Mouse (Mus musculus) kidney, postnatal 0 days (tissue): Measurements from ENCODE around the gene BC005537. TPM values are rescaled to one million over a fixed set of nuclear protein-coding genes. Genes with fewer than 3 reads are reported as not detected.
A peak's percentile ranks its signal among the peaks of the same experiment; 100 is the strongest.

Source experiments
- ATAC-seq: fragments of 200-750 bp; cut with Nextera tagmentation; replicated peaks from 2 replicates; pipeline ENCODE4 v1.8.0; 2017; ENCODE audit warnings: low read depth, moderate number of reproducible peaks, moderate TSS enrichment, moderate library complexity; ENCODE audit not compliant: low FRiP score
- DNase-seq: peaks from one replicate; pipeline ENCODE4 v3.0.0-alpha.2; 2016; ENCODE audit warnings: low spot score
- H3K27ac ChIP-seq: fragments of 300-500 bp; sonication (generic); 2 replicates; pipeline ENCODE4 v1.5.1; 2014; ENCODE audit warnings: mild to moderate bottlenecking
- H3K27me3 ChIP-seq: fragments of 300-500 bp; sonication (generic); 2 replicates; pipeline ENCODE4 v1.6.1; 2014; ENCODE audit warnings: low read length, mixed read lengths; ENCODE audit not compliant: insufficient read depth
- H3K36me3 ChIP-seq: fragments of 300-500 bp; sonication (generic); 2 replicates; pipeline ENCODE4 v1.6.1; 2014; ENCODE audit warnings: low read length, mixed read lengths; ENCODE audit not compliant: insufficient read depth
- H3K4me1 ChIP-seq: fragments of 300-500 bp; sonication (generic); replicated peaks from 2 replicates; pipeline ENCODE4 v1.6.1; 2014; ENCODE audit warnings: antibody characterized with exemption, low read length, mixed read lengths; ENCODE audit not compliant: insufficient read depth
- H3K4me2 ChIP-seq: fragments of 300-500 bp; sonication (generic); 2 replicates; pipeline ENCODE4 v1.6.1; 2014; ENCODE audit warnings: mild to moderate bottlenecking, low read length, moderate library complexity, mixed read lengths
- H3K4me3 ChIP-seq: fragments of 300-500 bp; sonication (generic); replicated peaks from 2 replicates; pipeline ENCODE4 v1.5.1; 2014; ENCODE audit warnings: low read depth, low read length
- H3K9ac ChIP-seq: fragments of 300-500 bp; sonication (generic); 2 replicates; pipeline ENCODE4 v1.6.1; 2014; ENCODE audit warnings: low read depth, low read length
- H3K9me3 ChIP-seq: fragments of 300-500 bp; sonication (generic); replicated peaks from 2 replicates; pipeline ENCODE4 v1.6.1; 2016; ENCODE audit warnings: low read length, inconsistent platforms, mixed read lengths
- CTCF ChIP-seq: IDR thresholded peaks from 2 replicates; pipeline ENCODE4 v1.5.1; 2016; ENCODE audit warnings: antibody characterized with exemption, low read depth, mild to moderate bottlenecking, moderate library complexity
- whole genome bisulfite sequencing: fragments of 180-500 bp; shearing (Covaris S2); extraction: QIAGEN DNeasy Blood & Tissue Kit; methylation state at CpG from one replicate; pipeline ENCODE4 v1.1.7; 2014; 5-methylcytosine and 5-hydroxymethylcytosine counted together
- polyA plus RNA-seq: library from polyadenylated mRNA; unstranded; fragments of >200 nt; fragmentation: Nextera tagmentation; extraction: Ambion mirVana; gene quantifications from 2 replicates; pipeline ENCODE4 v1.2.1, GENCODE M21; 2015

BC005537 gene
- polyA plus RNA-seq, 1 experiment from 2014 or later = 19.1 TPM

GRCm38 (mm10) chr13:24851989-24852388 is 50.5 kb downstream of the BC005537 start:
- H3K4me1 ChIP-seq = no peaks in the 10 kb centered on the region
- WGBS = 79% methylated on average over 2 of the region's 2 CpGs
- no peak overlapping the region for H3K27ac ChIP-seq

GRCm38 (mm10) chr13:24852570-24852969 is 51.1 kb downstream of the BC005537 start:
- TF ChIP-seq CTCF = no peak
- DNase-seq = no peak
- WGBS = 77% methylated on average over 3 of the region's 3 CpGs

More at GRCm38 (mm10) chr13:24851989-24852388, 50.5 kb downstream of the BC005537 start:
- ATAC-seq = no peak
- Histone ChIP-seq H3K27me3 (no peaks in the 10 kb centered on the region), H3K9ac (no peak overlapping the region), H3K9me3 (no peaks in the 10 kb centered on the region), H3K36me3 (no peaks in the 10 kb centered on the region), H3K4me2 (no peak overlapping the region), H3K4me3 (no peak overlapping the region)
- TF ChIP-seq CTCF = no peak
- no peak for DNase-seq

GRCm38 (mm10) chr13:24859115-24859514 is 57.7 kb downstream of the BC005537 start:
- Histone ChIP-seq H3K27ac (no peak overlapping the region), H3K27me3 (no peaks in the 10 kb centered on the region), H3K4me1 (no peaks in the 10 kb centered on the region; the same call in 1 of the 2 replicates), H3K4me3 (no peak overlapping the region), H3K36me3 (no peaks in the 10 kb centered on the region), H3K9ac (no peak overlapping the region), H3K4me2 (no peak overlapping the region), H3K9me3 (no peaks in the 10 kb centered on the region)
- DNase-seq (no peak), ATAC-seq (no peak)
- TF ChIP-seq CTCF = no peak

More at GRCm38 (mm10) chr13:24852570-24852969, 51.1 kb downstream of the BC005537 start:
- Histone ChIP-seq H3K9me3 (no peaks in the 10 kb centered on the region), H3K4me3 (no peak overlapping the region), H3K36me3 (no peaks in the 10 kb centered on the region), H3K27me3 (no peaks in the 10 kb centered on the region), H3K4me2 (no peak overlapping the region), H3K27ac (no peak overlapping the region), H3K4me1 (no peaks in the 10 kb centered on the region), H3K9ac (no peak overlapping the region)
- no peak for ATAC-seq

GRCm38 (mm10) chr13:24861084-24861483 is 59.6 kb downstream of the BC005537 start:
- H3K27me3 ChIP-seq = no peaks in the 10 kb centered on the region
- H3K27ac ChIP-seq = no peak overlapping the region
- no peak overlapping the region for H3K9ac ChIP-seq
- no peak overlapping the region for H3K4me2 ChIP-seq
- no peaks in the 10 kb centered on the region; the same call in 1 of the 2 replicates for H3K4me1 ChIP-seq
- no peak for TF ChIP-seq CTCF
- 61% methylated on average over 12 of the region's 12 CpGs for whole genome bisulfite sequencing
- H3K4me3 ChIP-seq = no peak overlapping the region
- H3K9me3 ChIP-seq = no peaks in the 10 kb centered on the region
- DNase-seq (no peak), ATAC-seq (no peak)
- no peaks in the 10 kb centered on the region for H3K36me3 ChIP-seq

DNA sequence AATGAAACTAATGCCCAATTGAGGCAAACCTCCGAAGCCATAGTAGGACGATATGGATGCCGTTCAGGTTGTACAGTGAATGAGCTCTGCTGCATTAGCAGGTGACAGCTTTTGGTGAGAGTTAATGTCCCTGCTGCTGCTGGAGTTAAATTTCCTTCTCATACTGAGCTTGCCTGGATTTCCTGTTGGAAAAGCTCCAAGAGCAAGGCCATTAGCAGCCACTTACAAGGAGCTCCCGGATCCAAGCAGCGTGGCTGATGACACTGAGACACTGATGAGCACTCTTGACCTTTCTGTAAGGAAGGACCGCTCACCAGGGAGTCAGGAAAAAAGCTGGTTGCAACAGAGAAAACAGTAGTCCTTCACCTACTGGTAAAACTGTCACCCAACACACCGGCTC is 60.6 kb downstream of the BC005537 start:
- Histone ChIP-seq H3K4me1 (no peaks in the 10 kb centered on the region; the same call in 1 of the 2 replicates), H3K27me3 (no peaks in the 10 kb centered on the region), H3K36me3 (no peaks in the 10 kb centered on the region), H3K4me2 (no peak overlapping the region), H3K4me3 (no peak overlapping the region), H3K27ac (no peak overlapping the region), H3K9me3 (no peaks in the 10 kb centered on the region), H3K9ac (no peak overlapping the region)
- DNase-seq (peak; percentile 55), ATAC-seq (no peak)
- WGBS = 28% methylated on average over 7 of the region's 7 CpGs
- no peak for TF ChIP-seq CTCF

DNA sequence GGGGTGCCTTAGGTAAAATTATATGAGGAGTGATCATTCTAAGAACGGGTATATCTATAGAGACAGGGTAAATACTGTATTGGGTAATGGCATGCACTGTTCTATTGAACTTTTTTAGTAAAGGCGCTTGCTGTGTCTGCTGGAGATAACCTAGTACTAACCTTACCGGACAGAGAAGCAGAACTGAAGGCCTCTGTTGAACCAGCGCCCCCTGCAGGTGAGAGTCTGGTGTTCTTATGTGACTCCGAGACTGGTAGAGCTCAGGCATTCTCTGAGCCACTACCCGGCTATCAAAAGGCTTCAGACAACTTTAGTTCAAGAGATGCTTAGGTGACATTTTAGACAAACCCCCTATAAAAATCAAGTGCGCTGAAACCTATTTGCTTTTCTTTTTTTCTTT is 61.1 kb downstream of the BC005537 start:
- TF ChIP-seq CTCF = peak; percentile 58
- Histone ChIP-seq H3K9ac (no peak overlapping the region), H3K4me2 (no peak overlapping the region), H3K9me3 (no peaks in the 10 kb centered on the region), H3K27ac (no peak overlapping the region), H3K27me3 (no peaks in the 10 kb centered on the region), H3K4me3 (no peak overlapping the region), H3K4me1 (no peaks in the 10 kb centered on the region; the same call in 1 of the 2 replicates), H3K36me3 (no peaks in the 10 kb centered on the region)
- DNase-seq (peak; percentile 38), ATAC-seq (no peak)
- 68% methylated on average over 7 of the region's 7 CpGs for WGBS

Other genes with a start within 250 kb of the BC005537 start
- gene Ripor2, start 219.5 kb upstream of the BC005537 start, polyA plus RNA-seq = 2.2 and 2.3 TPM in 2 replicates
- not detected in 2 replicates for gene Armh2, start 60.4 kb upstream of the BC005537 start, polyA plus RNA-seq
- gene Gmnn, start 39.7 kb upstream of the BC005537 start, polyA plus RNA-seq = 69.8 and 78.7 TPM in 2 replicates
- 238 and 244 TPM in 2 replicates for gene Acot13, start 29.9 kb downstream of the BC005537 start, polyA plus RNA-seq
- 50.8 and 51.8 TPM in 2 replicates for gene Tdp2, start 30.0 kb downstream of the BC005537 start, polyA plus RNA-seq
- 0.82 and 1.1 TPM in 2 replicates for gene D130043K22Rik, start 43.5 kb downstream of the BC005537 start, polyA plus RNA-seq
- gene Aldh5a1, start 136.0 kb downstream of the BC005537 start, polyA plus RNA-seq = 7.6 and 7.9 TPM in 2 replicates
- 0.71 and 0.86 TPM in 2 replicates for gene Gpld1, start 141.5 kb downstream of the BC005537 start, polyA plus RNA-seq
- 13.7 and 13.8 TPM in 2 replicates for gene Mrs2, start 218.7 kb downstream of the BC005537 start, polyA plus RNA-seq